Mouse (Mus musculus): ENCODE measurements around the gene Prune2. TPM values are rescaled to one million over a fixed set of nuclear protein-coding genes. Genes with fewer than 3 reads are reported as not detected.

The Prune2 gene
- total RNA-seq, 2 experiments from 2014 or later, result 38.0 to 48.5 TPM

DNA sequence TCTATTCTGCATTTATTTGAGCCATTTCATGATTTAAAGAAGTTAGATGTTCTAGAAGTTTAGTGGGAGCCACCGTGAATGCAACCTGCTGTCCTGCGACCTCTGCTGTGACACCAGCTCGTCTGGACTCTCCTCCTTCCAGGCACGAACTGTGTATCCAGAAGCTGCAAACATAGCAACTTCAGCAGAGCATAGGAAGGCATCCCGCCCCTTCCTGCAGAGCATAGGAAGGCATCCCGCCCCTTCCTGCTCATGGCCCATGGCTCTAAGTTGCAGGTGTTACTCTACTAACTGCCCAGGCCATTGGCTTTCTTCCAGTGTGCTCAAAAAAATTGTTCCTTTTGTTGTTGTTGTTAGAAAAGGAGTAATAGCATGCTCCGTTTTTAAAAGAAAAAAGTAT, 294.9 kb downstream of the Prune2 start:
- DNase-seq, result no peak
- intact Hi-C loops (cut with DNase I), result no loop called here

DNA sequence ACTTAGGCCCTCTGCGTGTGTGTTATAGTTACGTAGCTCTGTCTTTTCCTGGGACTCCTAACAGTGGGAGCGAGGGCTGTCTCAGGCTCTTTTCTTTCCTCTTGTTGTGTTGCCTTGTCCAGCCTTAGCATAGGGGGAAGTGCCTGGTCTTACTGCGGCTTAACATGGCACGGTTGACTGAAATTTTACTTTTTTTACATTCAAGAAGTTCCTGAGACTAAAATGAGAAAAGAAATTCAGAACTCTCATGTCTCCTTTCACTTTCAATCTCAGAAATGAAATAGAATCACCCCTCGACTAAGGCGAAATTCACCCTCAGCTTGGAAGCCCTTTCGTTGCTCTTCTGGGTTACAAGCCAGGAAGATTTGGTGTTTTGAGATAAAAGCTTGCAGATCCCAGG, 295.5 kb downstream of the Prune2 start:
- intact Hi-C loops (cut with DNase I), result no loop called here
- DNase-seq, result no peak

DNA sequence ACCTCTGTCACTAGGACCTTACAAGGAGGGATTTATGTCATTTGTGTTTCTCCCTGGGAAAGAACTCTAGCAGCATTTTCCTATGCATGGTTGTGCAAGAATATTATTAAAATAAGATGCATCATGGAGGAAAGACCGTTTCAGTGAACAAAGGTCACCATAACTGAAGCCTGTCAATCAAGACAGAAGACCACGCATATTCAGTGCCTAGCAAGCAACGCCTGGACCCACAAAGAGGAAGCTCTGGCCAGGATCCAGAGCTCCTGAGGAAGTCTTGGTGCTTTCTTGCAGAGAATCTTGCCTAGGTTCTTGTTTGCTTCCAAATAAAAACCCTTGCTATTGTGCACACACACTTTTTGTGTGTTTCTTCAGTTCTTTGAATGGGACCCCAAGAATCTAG, 296.9 kb downstream of the Prune2 start:
- intact Hi-C loops (cut with DNase I), result no loop called here
- no peak for DNase-seq

DNA sequence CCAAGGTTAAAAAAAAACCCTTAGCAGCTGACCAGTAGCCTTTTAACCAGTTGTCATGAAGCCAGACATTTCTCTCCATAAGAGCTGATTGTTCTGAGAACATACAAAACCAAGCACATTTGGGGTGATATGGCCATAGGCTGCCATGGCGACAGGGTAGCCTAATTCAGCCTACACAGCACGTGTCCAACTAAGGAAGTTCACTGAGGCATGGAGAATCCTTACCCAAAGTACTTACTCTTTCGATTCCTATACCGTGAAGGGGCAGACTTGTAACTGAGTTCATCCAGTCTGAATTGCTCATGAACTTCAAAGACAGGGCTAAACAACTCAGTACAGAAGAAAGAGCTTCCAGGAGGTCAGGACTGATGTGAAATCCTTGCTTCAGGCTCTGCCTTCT, 299.6 kb downstream of the Prune2 start:
- no peak for DNase-seq
- intact Hi-C loops (cut with DNase I), result no loop called here

DNA sequence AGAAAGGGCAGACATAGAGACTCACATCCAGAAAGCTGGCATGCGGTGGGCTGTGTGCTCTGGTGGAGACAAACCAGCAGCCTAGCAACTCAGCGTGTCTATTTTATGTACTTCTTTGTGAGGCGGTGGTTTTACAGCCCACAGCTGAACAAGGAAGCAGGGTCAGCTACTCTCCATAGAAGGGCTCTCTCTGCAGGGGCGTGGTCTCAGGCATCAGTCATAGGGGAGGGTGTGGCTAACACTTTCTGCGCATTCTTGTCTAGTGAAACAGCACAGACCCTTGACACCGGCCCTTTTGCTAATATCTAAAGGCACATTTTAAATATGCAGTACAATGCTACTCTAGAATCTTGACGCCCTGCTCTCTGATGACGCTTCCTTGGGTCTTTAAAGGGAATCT, 300.5 kb downstream of the Prune2 start:
- no peak for DNase-seq
- intact Hi-C loops (cut with DNase I), result no loop called here

DNA sequence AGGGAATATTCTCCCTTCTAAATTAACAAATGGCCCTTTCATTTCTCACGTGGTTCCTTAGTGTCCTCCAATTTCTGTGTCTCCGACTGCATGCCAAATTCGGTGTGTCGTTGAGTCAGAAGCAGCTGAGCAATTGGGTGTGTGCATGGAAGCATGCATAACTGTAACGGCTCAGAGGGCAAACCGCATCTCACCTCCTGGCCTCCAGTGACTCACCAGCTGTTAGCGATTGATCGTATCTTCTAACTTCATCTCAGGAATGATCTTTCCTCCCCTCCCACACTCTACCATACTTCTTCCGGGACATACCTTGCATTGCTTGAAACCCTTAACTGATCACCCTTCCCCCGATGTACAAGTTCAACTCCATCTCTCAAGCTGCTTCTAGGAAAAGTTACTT, 300.9 kb downstream of the Prune2 start:
- no peak for DNase-seq
- intact Hi-C loops (cut with DNase I), result no loop called here

DNA sequence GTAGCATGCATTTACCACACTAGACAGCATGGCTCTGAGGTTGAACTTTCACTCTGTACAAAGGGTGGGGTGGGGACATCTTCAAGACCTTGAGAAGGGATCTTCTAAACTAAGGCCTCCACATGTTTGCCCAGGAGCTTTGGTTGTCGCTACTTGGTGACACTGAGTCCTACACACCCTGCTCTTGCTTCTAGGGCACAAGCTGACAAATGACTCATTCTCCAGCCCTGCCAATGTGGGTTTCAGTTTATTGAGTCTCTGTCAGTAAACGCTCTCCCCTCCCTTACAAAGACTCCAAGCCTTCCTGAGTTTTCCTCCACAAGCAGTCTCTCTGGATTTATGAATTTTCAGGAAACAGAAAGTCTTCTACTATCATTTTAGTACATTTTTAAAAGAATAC, 307.3 kb downstream of the Prune2 start:
- no peak for DNase-seq
- intact Hi-C loops (cut with DNase I), result no loop called here

DNA sequence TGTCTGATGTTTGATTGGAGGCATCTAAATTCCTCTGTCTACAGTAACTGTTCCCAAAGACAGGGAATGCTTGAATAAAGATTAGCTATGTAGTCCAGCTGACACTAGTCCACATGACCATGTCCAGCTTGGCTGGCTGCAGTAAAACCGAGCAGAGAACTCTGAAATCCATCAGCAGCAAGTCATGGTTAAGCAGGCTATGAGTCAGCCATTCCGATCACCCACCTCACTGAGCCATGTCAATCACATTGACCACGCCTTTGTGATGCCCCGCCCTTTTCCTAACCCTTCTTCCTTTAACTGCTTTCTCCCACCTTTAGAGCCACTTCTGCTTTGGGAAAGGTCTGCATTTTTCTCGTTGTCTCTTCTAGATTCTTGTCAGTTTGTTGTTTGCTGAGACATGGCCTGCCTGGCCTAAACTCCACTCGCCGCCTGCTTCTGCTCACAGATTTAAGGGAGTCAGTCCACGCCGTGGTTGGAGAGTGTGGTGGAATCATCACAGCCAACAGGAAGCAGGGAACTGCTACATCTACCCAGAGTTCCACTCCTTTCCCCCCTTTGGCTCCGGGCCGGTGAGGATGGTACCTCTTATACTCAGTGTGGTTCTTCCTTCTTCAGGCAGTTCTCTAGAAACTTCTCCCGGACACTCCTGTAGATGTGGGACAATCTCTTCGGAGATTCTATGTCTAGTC, 307.9 kb downstream of the Prune2 start:
- intact Hi-C loops (cut with DNase I), result no loop called here

DNA sequence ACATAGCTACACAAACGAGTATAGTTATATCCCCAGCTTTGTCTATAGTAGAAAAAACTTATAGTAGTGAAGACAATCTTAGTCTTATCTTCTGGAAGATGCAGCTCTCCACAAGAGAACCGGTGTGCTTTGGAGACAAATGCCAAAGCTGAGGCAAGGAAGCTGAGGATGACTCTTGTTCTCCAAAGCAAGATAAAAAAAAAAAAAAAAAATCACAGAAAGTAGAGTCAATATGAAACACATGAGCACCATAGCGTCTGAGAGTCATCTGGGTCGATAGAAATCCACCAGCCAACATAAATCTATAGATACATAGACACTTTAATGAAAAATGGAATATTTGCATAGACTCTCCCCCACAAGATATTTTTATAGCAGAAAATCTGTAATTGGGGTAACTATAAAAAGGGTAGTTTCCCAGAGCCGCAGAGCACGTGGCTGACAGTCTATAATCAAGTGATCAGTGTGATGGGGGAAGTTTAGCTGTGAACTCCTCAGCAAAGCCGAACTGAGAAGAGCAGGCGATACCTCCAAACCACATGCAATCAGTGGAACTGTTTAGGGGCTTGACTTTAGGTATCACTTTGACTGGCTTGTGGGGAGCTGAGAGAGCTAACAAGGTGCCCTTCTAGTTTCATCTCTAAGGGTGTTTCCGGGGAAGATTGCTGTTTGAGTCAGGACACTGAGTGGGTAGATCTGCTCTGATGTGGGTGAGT, 308.7 kb downstream of the Prune2 start:
- intact Hi-C loops (cut with DNase I), result no loop called here

More for the DNA sequence above, 307.9 kb downstream of the Prune2 start:
- no peak for DNase-seq

DNA sequence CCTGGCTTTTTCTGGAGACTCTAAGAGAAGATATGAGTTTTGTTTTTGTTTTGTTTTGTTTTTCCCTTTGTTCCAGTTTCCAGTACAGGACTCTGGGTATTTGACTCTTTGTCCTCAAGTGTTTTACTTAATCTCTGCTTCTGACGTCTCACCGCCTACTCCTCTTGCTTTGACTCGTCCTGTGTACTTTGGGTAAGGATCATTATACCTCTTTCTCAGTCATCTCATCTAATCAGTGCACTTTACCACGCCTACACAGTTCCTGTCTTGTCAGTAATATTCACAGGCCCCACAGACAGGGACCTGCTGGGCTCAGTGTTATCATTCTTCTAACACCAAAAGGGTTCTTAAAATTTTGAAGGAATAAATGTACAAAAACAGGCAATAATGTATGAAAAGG, 312.8 kb downstream of the Prune2 start:
- intact Hi-C loops (cut with DNase I), result no loop called here
- no peak for DNase-seq

More for the DNA sequence above, 308.7 kb downstream of the Prune2 start:
- DNase-seq, result no peak

DNA sequence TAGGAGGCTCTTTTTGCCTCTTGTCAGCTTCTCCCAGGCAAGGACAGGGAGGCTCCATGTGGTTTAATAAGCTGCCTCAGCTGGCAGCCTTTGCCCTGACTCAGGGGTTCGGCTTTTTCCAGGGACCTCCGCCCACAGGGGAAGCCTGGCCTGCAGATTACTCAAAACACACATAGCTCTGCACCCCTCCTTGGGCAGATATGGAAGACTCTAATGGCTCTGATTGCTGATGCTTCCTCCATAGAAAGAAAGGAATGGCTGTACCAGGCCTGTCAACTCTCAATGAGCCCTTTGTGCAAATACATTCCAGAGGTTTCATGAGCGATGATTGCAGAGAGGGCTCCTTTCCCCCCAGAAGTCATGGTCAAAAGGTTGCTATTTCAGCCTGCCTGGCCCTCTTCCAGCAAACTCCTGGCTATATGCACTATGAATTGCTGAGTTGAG, 315.3 kb downstream of the Prune2 start:
- DNase-seq, result no peak
- intact Hi-C loops (cut with DNase I), result no loop called here

DNA sequence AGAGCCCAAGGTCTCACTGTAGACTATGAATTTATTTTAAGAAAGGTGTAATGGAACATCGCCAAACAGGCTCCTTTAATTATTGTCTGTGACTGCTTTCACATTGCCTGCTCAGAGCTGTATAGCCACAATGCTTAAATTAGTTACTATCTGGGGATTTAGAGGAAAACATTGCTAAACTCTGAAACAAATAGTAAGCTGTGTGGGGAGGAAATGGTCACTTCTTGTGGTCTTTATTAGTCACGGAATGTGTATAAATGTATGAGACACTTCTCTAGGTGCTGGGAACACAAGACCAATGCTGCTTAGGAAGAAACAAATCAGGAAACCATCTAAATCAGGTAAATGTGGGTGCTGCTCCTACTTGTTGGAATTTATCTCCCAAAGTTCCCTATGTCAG, 317.1 kb downstream of the Prune2 start:
- DNase-seq, result no peak
- intact Hi-C loops (cut with DNase I), result no loop called here

Other genes starting within 250 kb of the Prune2 start
- 10 to 100 TPM; 32.9 to 35.7 TPM for gene Vps13a, start 175.2 kb upstream of the Prune2 start, total RNA-seq (2021)
- gene Foxb2, start 82.3 kb upstream of the Prune2 start, total RNA-seq (2021), result not detected